In the genomic region with DNA sequence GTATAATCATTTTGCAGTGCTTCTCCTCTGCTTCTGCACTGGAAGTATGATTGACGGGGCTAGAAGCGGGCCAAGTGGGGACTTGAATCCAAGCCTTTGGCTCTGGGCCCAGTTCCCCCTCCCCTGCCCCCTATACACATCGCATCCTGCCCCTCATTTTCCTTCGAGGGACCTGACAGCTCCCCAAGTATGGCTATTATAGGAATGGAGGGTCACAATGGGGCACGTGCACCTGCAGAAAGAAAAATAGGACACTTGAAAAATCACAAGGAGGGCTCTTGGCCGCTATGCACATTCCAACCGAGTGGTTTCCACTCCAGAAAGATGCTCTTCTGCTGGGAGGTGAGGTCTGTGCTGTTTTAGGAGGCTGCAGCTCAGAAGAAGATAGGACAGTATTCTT, we compare ENCODE assay signal across 22 mouse cellular contexts.
"Had no signal": no experiment of that assay in that cellular context is flagged by ENCODE, and none has a peak within 500 bp of the region (broad histone marks: within the 10 kb centered on the region; RNA-seq: fewer than 3 reads in every experiment).

No protein-coding gene starts in this region.

- H3K27ac ChIP-seq: kidney, postnatal 0 days; limb, embryonic 12.5 days; limb, embryonic 15.5 days; liver, embryonic 14.5 days; midbrain, embryonic 10.5 days; midbrain, embryonic 13.5 days; neural tube, embryonic 13.5 days; stomach, embryonic 15.5 days had no signal

- H3K4me2 ChIP-seq: limb, embryonic 12.5 days; limb, embryonic 15.5 days; liver, embryonic 11.5 days; midbrain, embryonic 13.5 days; neural tube, embryonic 13.5 days; stomach, embryonic 15.5 days had no signal

- H3K27me3 ChIP-seq: limb, embryonic 12.5 days; limb, embryonic 15.5 days; midbrain, embryonic 13.5 days; neural tube, embryonic 13.5 days; stomach, embryonic 15.5 days had no signal

- H3K36me3 ChIP-seq: limb, embryonic 12.5 days; limb, embryonic 15.5 days; midbrain, embryonic 10.5 days; midbrain, embryonic 13.5 days; neural tube, embryonic 13.5 days; stomach, embryonic 15.5 days had no signal

- DNase-seq: kidney, adult 2 months; kidney, postnatal 25 days; left cerebral cortex, postnatal 4 days; liver, postnatal 0 days; right cerebral cortex, adult 18-20 months; right cerebral cortex, postnatal 14 days; spleen, adult 18-20 months; thymus, adult 18-20 months; thymus, postnatal 36 days had no signal

- H3K9ac ChIP-seq: limb, embryonic 12.5 days; limb, embryonic 15.5 days; liver, embryonic 14.5 days; liver, postnatal 0 days; midbrain, embryonic 13.5 days; neural tube, embryonic 13.5 days; stomach, embryonic 15.5 days had no signal

- H3K4me1 ChIP-seq: stomach, embryonic 15.5 days had no signal

- H3K4me3 ChIP-seq: limb, embryonic 12.5 days; limb, embryonic 15.5 days; megakaryocyte, embryonic 14.5 days; midbrain, embryonic 10.5 days; midbrain, embryonic 13.5 days; myocyte; neural tube, embryonic 13.5 days; stomach, embryonic 15.5 days had no signal

- H3K9me3 ChIP-seq: limb, embryonic 12.5 days; limb, embryonic 15.5 days; megakaryocyte, embryonic 14.5 days; midbrain, embryonic 10.5 days; midbrain, embryonic 13.5 days; neural tube, embryonic 13.5 days; stomach, embryonic 15.5 days had no signal

- ATAC-seq: intestine, postnatal 0 days; liver, postnatal 0 days; midbrain, embryonic 13.5 days; midbrain, embryonic 16.5 days had no signal
